Mouse (Mus musculus) heart, postnatal 0 days (tissue): ENCODE measurements around the gene Ctso.

ENCODE experiments used
- CTCF ChIP-seq: IDR thresholded peaks from 2 replicates; pipeline ENCODE4 v1.5.1; 2016; ENCODE audit warnings: antibody characterized with exemption, control low read depth, low read depth
- EP300 ChIP-seq: IDR thresholded peaks from 2 replicates; pipeline ENCODE4 v1.6.1; 2016; ENCODE audit warnings: antibody characterized with exemption, low read depth

- TF ChIP-seq CTCF (no peak), EP300 (no peak)
Measured at GRCm38 (mm10) chr3:81981576-81981975, 49.2 kb downstream of the Ctso start.
